Mouse (Mus musculus): ENCODE measurements around the gene Elf2. TPM values are rescaled to one million over a fixed set of nuclear protein-coding genes. Genes with fewer than 3 reads are reported as not detected.

Elf2 gene
- polyA plus RNA-seq (2012; rRNA removed), result 14.8 and 20.7 TPM in 2 replicates
- polyA plus RNA-seq (2014; fragmentation: Nextera tagmentation; extraction: Ambion mirVana), result 14.7 and 18.9 TPM in 2 replicates

DNA sequence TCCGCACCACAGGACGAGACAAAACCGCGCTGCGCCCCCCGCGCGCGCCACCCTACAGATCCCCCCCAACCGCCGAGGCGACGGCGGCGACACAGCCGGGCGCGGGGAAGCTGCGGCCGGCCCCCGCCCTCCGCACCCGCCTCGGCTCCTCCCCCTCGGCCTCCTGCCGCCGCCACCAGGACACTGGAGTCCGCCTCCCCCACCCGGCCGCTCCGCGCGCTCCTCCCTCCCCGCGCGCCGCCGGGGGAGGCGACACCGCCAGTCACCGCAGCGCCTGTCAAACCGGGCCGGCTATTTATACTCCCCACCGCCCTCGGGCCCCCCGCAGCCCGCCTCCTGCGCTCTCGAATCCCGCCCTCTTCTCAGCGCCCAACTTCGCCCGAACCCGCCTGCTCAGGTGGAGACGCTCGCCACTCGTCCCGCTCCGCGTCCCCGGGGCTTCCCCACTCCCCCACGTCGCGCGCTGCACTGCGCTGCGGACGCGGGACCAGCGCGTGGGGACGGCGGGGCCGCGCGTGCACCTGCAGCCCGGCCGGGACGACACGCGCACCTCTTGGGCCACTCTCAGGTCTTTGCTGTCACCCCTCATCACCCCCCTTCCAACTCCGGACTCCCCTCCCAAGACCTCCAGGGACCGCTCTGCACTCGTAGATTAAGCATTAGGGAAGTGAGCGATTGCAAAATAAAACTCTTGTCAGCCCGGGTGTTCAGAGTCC, at the start of gene Elf2:
Gene Elf2 (minus strand): TSS at position 112 of the 716 bp plus-strand sequence.
- ATAC-seq (ENCODE audit: insufficient read depth), result peak; percentile 82
- H3K4me1 ChIP-seq (replicated peaks; ENCODE audit: control insufficient read depth in 2 of 2, insufficient read depth in 2 of 2, low read length in 1 of 2), result peaks cover 21 to 22% of the 10 kb centered on the region in 2 experiments
- WGBS (ENCODE audit: insufficient replicate concordance), result 2% methylated on average over 60 of the region's 87 CpGs
- H3K9me3 ChIP-seq (ENCODE audit: control insufficient read depth, low read length), result no peaks in the 10 kb centered on the region
- H3K9ac ChIP-seq (replicated peaks), result peak within 1 kb of the TSS; percentile 98
- peak within 1 kb of the TSS; percentile 93 for H3K27ac ChIP-seq
- H3K4me3 ChIP-seq (ENCODE audit: insufficient read depth in 1 of 2, low read depth in 2 of 2, low read length in 2 of 2), result peak within 1 kb of the TSS; percentile 85 to 91
- TF ChIP-seq EP300 (IDR thresholded peaks at IDR 0.05; ENCODE audit: low read depth) (0 out of 2 replicates have a peak, but pooled peaks have one; percentile 12), CTCF (IDR thresholded peaks at IDR 0.05; ENCODE audit: low read depth) (no peak)
- peak; percentile 86 to 89 (median 86) for DNase-seq (ENCODE audit: low read depth in 3 of 3, low spot score in 3 of 3)
- no peaks in the 10 kb centered on the region for H3K27me3 ChIP-seq (ENCODE audit: control insufficient read depth, insufficient read depth, low read length)
- H3K36me3 ChIP-seq (replicated peaks; ENCODE audit: control insufficient read depth, insufficient read depth, low read depth), result no peaks in the 10 kb centered on the region
- peak within 1 kb of the TSS; percentile 99 for H3K4me2 ChIP-seq (ENCODE audit: low read depth)

GRCm38 (mm10) chr3:51388904-51389303, 48.4 kb upstream of the Elf2 start:
- ATAC-seq (ENCODE audit: insufficient read depth), result peak; percentile 98
- Histone ChIP-seq H3K4me2 (ENCODE audit: low read depth) (peak overlapping the region; percentile 70), H3K9ac (replicated peaks) (peak overlapping the region; percentile 15; the same call in 1 of the 2 replicates), H3K27me3 (ENCODE audit: control insufficient read depth, insufficient read depth, low read length) (no peaks in the 10 kb centered on the region), H3K9me3 (ENCODE audit: control insufficient read depth, low read length) (no peaks in the 10 kb centered on the region), H3K4me3 (ENCODE audit: insufficient read depth in 1 of 2, low read depth in 2 of 2, low read length in 2 of 2) (peak overlapping the region; percentile 44 to 49), H3K4me1 (replicated peaks; ENCODE audit: control insufficient read depth in 2 of 2, insufficient read depth in 2 of 2, low read length in 1 of 2) (peaks cover 23 to 31% of the 10 kb centered on the region in 2 experiments), H3K27ac (peak overlapping the region; percentile 29), H3K36me3 (replicated peaks; ENCODE audit: control insufficient read depth, insufficient read depth, low read depth) (no peaks in the 10 kb centered on the region)
- DNase-seq (ENCODE audit: low read depth in 3 of 3, low spot score in 3 of 3), result peak; percentile 67 to 77 (median 69)
- WGBS (ENCODE audit: insufficient replicate concordance), result 2% methylated on average over 13 of the region's 13 CpGs
- TF ChIP-seq EP300 (IDR thresholded peaks at IDR 0.05; ENCODE audit: low read depth), result peak; percentile 93
- TF ChIP-seq CTCF (IDR thresholded peaks at IDR 0.05; ENCODE audit: low read depth), result peak; percentile 52

- no peaks in the 10 kb centered on the region for H3K9me3 ChIP-seq (ENCODE audit: control insufficient read depth, low read length)
- DNase-seq (ENCODE audit: low read depth in 3 of 3, low spot score in 3 of 3) (no peak), ATAC-seq (ENCODE audit: insufficient read depth) (no peak; the same call in 1 of the 2 replicates)
- H3K9ac ChIP-seq (replicated peaks), result peak overlapping the region; percentile 34; the same call in 1 of the 2 replicates
- H3K4me1 ChIP-seq (replicated peaks; ENCODE audit: control insufficient read depth in 2 of 2, insufficient read depth in 2 of 2, low read length in 1 of 2), result peaks cover 23 to 31% of the 10 kb centered on the region in 2 experiments
- no peaks in the 10 kb centered on the region for H3K36me3 ChIP-seq (replicated peaks; ENCODE audit: control insufficient read depth, insufficient read depth, low read depth)
- H3K27ac ChIP-seq, result no peak overlapping the region
- peak overlapping the region; percentile 25 to 29; a peak in 3 of 4 replicates for H3K4me3 ChIP-seq (ENCODE audit: insufficient read depth in 1 of 2, low read depth in 2 of 2, low read length in 2 of 2)
- no peaks in the 10 kb centered on the region for H3K27me3 ChIP-seq (ENCODE audit: control insufficient read depth, insufficient read depth, low read length)
- peak overlapping the region; percentile 70 for H3K4me2 ChIP-seq (ENCODE audit: low read depth)
- 53% methylated on average over 8 of the region's 8 CpGs for WGBS (ENCODE audit: insufficient replicate concordance)
- TF ChIP-seq EP300 (IDR thresholded peaks at IDR 0.05; ENCODE audit: low read depth), result no peak
- no peak for TF ChIP-seq CTCF (IDR thresholded peaks at IDR 0.05; ENCODE audit: low read depth)
Measured at GRCm38 (mm10) chr3:51387868-51388381, 47.5 kb upstream of the Elf2 start.

DNA sequence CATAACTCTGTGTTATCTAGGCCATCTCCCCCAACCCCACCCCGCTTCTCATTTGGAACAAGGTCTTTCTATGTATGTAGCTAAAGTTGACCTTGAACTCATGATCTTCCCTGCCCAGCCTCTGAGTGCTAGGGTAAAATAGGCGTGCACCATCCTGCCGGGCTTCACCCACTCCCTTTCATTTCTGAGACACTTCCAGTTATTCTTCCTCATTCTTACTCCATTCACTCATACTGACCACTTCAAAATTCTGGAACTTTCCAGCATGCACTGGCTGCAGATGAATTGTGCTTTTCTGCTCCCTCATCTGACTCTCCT, 46.6 kb upstream of the Elf2 start:
- DNase-seq (ENCODE audit: low read depth in 3 of 3, low spot score in 3 of 3), result no peak
- no peak overlapping the region for H3K27ac ChIP-seq
- no peaks in the 10 kb centered on the region for H3K27me3 ChIP-seq (ENCODE audit: control insufficient read depth, insufficient read depth, low read length)
- no peak overlapping the region for H3K4me3 ChIP-seq (ENCODE audit: insufficient read depth in 1 of 2, low read depth in 2 of 2, low read length in 2 of 2)
- TF ChIP-seq EP300 (IDR thresholded peaks at IDR 0.05; ENCODE audit: low read depth) (no peak), CTCF (IDR thresholded peaks at IDR 0.05; ENCODE audit: low read depth) (no peak)
- peaks cover 23 to 31% of the 10 kb centered on the region in 2 experiments for H3K4me1 ChIP-seq (replicated peaks; ENCODE audit: control insufficient read depth in 2 of 2, insufficient read depth in 2 of 2, low read length in 1 of 2)
- H3K36me3 ChIP-seq (replicated peaks; ENCODE audit: control insufficient read depth, insufficient read depth, low read depth), result no peaks in the 10 kb centered on the region
- no peak overlapping the region for H3K9ac ChIP-seq (replicated peaks)
- no peaks in the 10 kb centered on the region for H3K9me3 ChIP-seq (ENCODE audit: control insufficient read depth, low read length)
- 62% methylated on average over 3 of the region's 3 CpGs for WGBS (ENCODE audit: insufficient replicate concordance)
- ATAC-seq (ENCODE audit: insufficient read depth), result no peak
- H3K4me2 ChIP-seq (ENCODE audit: low read depth), result no peak overlapping the region; the same call in 1 of the 2 replicates

GRCm38 (mm10) chr3:51386441-51387133, 46.1 kb upstream of the Elf2 start:
- Histone ChIP-seq H3K4me1 (replicated peaks; ENCODE audit: control insufficient read depth in 2 of 2, insufficient read depth in 2 of 2, low read length in 1 of 2) (peaks cover 23 to 31% of the 10 kb centered on the region in 2 experiments), H3K9me3 (ENCODE audit: control insufficient read depth, low read length) (no peaks in the 10 kb centered on the region), H3K4me3 (ENCODE audit: insufficient read depth in 1 of 2, low read depth in 2 of 2, low read length in 2 of 2) (no peak overlapping the region), H3K27ac (no peak overlapping the region), H3K27me3 (ENCODE audit: control insufficient read depth, insufficient read depth, low read length) (no peaks in the 10 kb centered on the region), H3K9ac (replicated peaks) (no peak overlapping the region), H3K4me2 (ENCODE audit: low read depth) (no peak overlapping the region), H3K36me3 (replicated peaks; ENCODE audit: control insufficient read depth, insufficient read depth, low read depth) (no peaks in the 10 kb centered on the region)
- TF ChIP-seq CTCF (IDR thresholded peaks at IDR 0.05; ENCODE audit: low read depth), result no peak
- no peak for ATAC-seq (ENCODE audit: insufficient read depth)
- 52% methylated on average over 12 of the region's 12 CpGs for WGBS (ENCODE audit: insufficient replicate concordance)
- no peak for DNase-seq (ENCODE audit: low read depth in 3 of 3, low spot score in 3 of 3)
